Mouse (Mus musculus) MEL (cell line): Measurements from ENCODE around the gene Pcca.

ENCODE experiments used
- CHD1 ChIP-seq: IDR thresholded peaks from 2 replicates; pipeline ENCODE4 v1.6.1; 2012; ENCODE audit warnings: low read depth, mild to moderate bottlenecking, inconsistent platforms, low read length, improper control_type of control experiment
- CHD2 ChIP-seq: IDR thresholded peaks from 2 replicates; pipeline ENCODE4 v1.6.1; 2011; ENCODE audit warnings: low read length, improper control_type of control experiment
- CTCF ChIP-seq, 3 experiments: IDR thresholded peaks in 2 of 3; conservative IDR thresholded peaks in 1 of 3; 2 replicates each; pipeline ENCODE4 v1.5.1; 2011 to 2012; ENCODE audit warnings: low read length in 3 of 3, low read depth in 2 of 3, mild to moderate bottlenecking in 2 of 3, improper control_type of control experiment in 1 of 3, inconsistent platforms in 1 of 3, mixed read lengths in 1 of 3, moderate library complexity in 1 of 3; ENCODE audit not compliant: control insufficient read depth in 1 of 3, insufficient read depth in 1 of 3, poor library complexity in 1 of 3, severe bottlenecking in 1 of 3
- E2F4 ChIP-seq: IDR thresholded peaks from 2 replicates; pipeline ENCODE4 v1.6.1; 2011; ENCODE audit warnings: low read depth, low read length, improper control_type of control experiment, borderline replicate concordance
- EP300 ChIP-seq, 2 experiments: IDR thresholded peaks; 2 replicates each; pipeline ENCODE4 v1.6.1; 2011; ENCODE audit warnings: improper control_type of control experiment in 2 of 2, low read length in 2 of 2, low read depth in 1 of 2, mild to moderate bottlenecking in 1 of 2
- MAX ChIP-seq: IDR thresholded peaks from 2 replicates; pipeline ENCODE4 v1.6.1; 2011; ENCODE audit warnings: low read length, improper control_type of control experiment
- MEF2A ChIP-seq: IDR thresholded peaks from 2 replicates; pipeline ENCODE4 v1.6.1; 2014; ENCODE audit warnings: low read depth, mild to moderate bottlenecking, inconsistent platforms, low read length, improper control_type of control experiment; ENCODE audit not compliant: poor library complexity, insufficient replicate concordance, severe bottlenecking; ENCODE audit errors: extremely low read depth
- MYC ChIP-seq: IDR thresholded peaks from 2 replicates; pipeline ENCODE4 v1.6.1; 2011; ENCODE audit warnings: low read depth, mild to moderate bottlenecking, low read length, improper control_type of control experiment, moderate library complexity
- USF1 ChIP-seq: IDR thresholded peaks from 2 replicates; pipeline ENCODE4 v1.6.1; 2014; ENCODE audit warnings: low read depth, mild to moderate bottlenecking, inconsistent platforms, low read length, improper control_type of control experiment, moderate library complexity
- USF2 ChIP-seq, 2 experiments: IDR thresholded peaks; 2 replicates each; pipeline ENCODE4 v1.6.1; 2011 to 2012; ENCODE audit warnings: improper control_type of control experiment in 2 of 2, low read length in 2 of 2, borderline replicate concordance in 1 of 2, inconsistent platforms in 1 of 2, low read depth in 1 of 2, mild to moderate bottlenecking in 1 of 2; ENCODE audit not compliant: insufficient read depth in 1 of 2

DNA sequence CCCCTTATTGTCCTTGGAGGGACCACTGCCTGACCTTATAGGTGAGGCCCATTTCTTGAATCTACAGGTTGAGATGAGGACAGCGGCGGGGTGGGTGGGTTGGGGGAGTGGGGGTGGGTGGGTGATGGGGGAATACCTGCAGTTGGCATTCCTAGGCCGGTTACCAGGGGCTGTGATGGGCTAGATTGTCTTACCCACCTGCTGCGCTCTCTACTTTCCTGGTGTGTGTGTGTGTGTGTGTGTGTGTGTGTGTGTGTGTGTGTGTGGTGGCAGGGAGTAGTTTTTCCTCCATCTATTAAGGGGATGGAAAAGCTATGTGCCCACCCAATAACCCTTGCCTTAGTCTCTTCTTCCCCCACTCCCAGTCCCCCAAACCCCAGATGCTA, 49.7 kb upstream of the Pcca start:
- TF ChIP-seq CTCF (IDR thresholded peaks at IDR 0.05 in 2 of 3, conservative IDR thresholded peaks at IDR 0.05 in 1 of 3; ENCODE audit: control insufficient read depth in 1 of 3, insufficient read depth in 1 of 3, low read depth in 2 of 3, low read length in 3 of 3, poor library complexity in 1 of 3, severe bottlenecking in 1 of 3), result no peak
- TF ChIP-seq MYC, result no peak
- no peak for TF ChIP-seq CHD1
- no peak for TF ChIP-seq EP300 (IDR thresholded peaks at IDR 0.05; ENCODE audit: low read depth in 1 of 2, low read length in 2 of 2)
- no peak for TF ChIP-seq USF1
- TF ChIP-seq MEF2A, result no peak
- TF ChIP-seq CHD2, result no peak
- TF ChIP-seq E2F4, result no peak
- no peak for TF ChIP-seq MAX
- no peak for TF ChIP-seq USF2 (IDR thresholded peaks at IDR 0.05; ENCODE audit: borderline replicate concordance in 1 of 2, insufficient read depth in 1 of 2, low read depth in 1 of 2, low read length in 2 of 2)
